Mouse (Mus musculus): ENCODE measurements around the gene Akt3.

Gene Akt3

DNA sequence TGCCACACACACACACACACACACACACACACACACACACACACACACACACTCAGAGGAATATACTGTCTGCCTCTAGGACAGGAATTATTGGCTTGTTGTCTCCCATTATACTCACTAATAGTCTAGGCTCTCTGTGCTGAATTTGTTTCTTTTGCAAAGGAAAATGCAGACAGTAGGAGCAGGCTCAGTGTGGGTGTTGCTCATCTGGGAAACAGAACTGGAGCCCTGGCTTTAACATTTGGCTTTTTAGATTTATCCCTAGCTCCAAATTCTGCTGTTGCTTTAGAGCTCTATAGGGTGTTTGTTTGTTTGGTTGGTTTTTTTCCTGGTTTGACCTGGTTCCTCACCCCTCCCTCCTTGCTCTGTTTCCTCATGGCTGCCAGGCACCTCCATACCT lies 278.8 kb downstream of the Akt3 start:
- DNase-seq: no peak

DNA sequence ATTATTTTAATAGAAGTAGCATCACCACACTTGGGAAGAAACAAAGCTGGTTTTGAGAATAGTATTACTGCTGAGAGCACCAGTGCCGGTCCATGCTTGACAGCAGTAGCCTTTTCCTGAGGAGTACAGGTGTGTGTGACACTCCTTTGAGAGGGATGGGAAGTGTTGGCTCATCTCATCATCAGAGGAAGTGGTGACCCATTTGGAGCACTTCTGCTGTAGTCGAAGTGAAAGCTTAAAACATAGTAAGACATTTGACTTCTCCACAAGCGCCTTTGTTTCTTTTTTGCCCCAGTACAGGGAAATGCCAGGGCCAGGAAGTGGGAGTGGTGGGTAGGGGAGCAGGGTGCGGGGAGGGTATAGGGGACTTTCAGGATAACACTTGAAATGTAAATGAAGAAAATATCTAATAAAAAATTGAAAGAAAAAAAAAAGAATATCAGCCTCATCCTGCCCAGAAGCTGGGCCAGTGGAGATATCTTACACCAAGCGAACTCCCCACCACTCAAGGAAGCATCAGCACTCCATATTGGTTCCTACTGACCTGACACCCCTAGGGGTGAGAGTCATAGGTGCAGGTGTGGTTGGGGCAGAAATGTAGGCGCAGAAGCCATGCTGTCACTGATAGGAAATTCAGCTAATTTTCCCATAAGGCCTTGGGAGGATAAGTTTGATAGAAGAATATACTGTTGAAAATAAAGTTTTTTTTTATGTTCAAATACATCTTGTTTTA lies 284.5 kb downstream of the Akt3 start:
- DNase-seq: no peak

DNA sequence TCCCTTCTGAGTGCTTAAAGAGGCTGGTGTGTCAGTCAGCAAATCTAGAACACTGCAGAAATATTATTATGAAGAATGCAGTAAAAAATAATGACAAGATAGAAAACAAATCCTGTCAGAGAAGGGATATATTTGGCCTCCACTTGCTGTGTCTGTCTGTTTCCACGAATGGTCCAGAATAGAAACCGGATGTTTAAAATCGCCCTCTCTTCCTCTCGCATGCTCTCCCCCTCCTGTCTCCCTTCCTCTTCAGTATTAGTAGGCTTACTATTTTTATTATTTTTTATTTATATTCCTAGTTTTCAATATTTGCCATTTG lies 286.6 kb downstream of the Akt3 start:
- no peak for DNase-seq

DNA sequence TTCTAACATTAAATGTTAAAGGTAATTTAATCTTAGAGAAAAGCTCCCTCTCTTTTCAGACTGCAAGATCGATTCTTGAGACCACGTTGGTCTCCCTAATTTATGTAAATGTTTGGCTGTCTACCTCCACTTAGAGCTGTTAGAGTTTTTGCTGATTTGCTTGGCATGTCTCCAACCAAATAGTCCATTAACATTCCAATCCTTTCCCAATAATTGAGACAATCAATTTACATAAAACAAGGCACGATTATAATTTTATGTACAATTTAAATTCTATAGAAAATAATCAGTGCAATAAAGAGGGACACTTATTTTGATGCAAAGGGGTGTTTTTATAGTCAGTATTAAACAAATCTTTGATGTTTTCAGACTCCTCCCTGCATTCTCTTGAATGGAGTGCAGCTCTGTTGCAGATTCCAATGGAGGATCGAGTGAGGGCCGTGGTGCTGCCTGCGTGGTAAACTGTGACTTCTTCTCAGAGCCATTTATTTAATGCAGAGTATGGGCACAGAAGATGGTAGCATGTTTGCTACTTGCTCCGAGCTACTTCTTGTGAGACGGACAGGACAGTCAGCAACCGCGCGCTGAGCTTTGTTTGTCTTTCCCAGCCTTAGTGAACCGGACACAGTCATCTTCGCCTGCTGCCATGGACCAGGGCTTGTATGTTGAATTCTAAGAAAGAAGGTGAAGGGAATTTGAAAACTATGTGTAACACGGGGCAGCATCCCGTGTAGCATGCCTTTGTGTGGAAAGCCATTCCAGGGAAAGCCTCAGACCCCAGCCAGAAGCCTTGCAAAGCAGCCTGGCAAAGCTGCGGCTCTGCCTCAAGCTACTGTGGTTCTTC lies 287.1 kb downstream of the Akt3 start:
- DNase-seq: no peak
